Mouse (Mus musculus) lung, postnatal 36 days (tissue): ENCODE measurements at regions not wholly inside any gene's neighbourhood (a gene's known extent, or its start where the extent isn't known, plus 50 kb on each side); places are given as distances from the start of the nearest gene placed in this dataset.

Source experiments
- DNase-seq: peaks from one replicate; pipeline ENCODE4 v3.0.0; 2022; ENCODE audit warnings: mixed read lengths

DNA sequence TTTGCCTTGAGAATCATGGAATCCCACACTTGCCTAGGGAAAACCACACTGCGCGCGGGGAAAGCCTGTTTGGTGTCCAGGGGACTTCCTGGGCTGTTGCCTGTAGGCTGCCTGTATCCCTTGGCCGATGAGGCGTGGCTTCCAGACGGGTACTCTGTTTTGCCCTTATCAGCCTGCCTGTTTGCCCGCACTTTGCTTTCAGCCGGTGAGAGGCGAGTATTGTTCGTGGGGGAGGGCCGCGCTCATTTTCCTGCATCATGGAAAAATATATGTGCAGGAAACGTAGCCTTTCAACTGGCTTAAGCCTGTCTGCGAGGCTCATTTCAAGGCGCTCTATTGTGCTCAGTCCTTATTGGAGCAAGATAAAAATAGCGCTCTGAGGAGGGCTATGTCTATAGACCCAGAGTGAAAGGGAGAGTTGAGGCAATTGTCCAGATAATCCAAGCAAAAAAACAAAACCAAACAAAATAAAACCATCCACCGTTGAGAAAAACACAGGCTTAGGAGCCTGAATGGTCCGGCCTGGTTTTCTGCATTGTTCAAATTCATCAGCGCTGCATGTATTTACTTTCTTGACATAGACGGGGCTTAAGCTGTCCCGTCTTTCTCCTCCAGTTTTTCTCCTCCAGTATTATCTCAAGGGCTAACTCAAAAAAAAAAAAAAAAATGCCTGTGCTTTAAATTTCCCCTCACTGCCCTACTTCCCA is 67.9 kb downstream of the Klf5 start:
- peak; percentile 42 for DNase-seq

DNA sequence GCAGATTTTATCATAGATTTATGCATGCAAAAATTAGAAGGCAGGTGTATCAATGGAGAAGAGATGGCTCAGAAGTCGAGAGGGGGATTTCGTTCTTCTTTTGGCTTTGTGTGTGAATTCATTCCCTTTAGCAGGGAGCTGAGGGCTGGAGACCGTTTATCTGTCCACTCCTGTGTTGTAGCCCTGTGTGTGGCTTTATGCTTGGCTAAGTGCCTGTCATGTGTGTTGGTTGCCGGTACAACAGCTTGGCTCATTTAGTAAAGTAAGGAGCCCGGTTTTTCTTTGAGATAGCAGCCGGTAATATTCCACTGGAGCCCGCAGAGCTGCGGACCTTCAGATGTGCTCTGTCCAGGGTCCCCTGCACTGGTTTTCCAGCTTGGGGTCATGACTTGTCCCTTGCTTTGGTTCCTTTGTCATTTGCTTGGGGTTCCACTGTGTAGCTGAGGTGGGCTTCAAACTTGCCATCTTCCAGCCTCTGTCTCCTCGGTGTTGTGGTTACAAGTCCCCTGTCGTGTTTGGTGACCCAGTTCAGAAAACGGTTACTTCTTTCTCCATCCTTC is 68.6 kb downstream of the Klf5 start:
- no peak for DNase-seq

DNA sequence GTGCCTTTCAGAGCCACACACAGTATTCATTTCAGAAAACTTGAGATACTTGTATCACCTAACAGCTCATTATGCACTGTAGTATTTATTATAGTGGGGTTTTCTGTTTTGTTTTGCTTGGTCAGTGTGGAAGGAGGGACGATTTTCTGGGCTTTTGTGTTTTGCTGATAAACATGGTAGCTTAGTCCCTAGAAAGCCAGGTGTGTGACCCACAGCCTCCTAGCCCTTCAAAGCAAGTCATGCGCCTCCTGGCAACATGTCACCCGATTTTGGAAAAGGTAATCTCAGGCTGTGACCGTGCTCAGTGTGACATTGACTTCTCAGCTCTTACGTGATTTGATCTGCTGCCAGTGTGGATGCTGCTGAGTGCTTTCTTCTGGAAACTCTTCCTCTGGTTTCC is 70.9 kb downstream of the Klf5 start:
- no peak for DNase-seq

DNA sequence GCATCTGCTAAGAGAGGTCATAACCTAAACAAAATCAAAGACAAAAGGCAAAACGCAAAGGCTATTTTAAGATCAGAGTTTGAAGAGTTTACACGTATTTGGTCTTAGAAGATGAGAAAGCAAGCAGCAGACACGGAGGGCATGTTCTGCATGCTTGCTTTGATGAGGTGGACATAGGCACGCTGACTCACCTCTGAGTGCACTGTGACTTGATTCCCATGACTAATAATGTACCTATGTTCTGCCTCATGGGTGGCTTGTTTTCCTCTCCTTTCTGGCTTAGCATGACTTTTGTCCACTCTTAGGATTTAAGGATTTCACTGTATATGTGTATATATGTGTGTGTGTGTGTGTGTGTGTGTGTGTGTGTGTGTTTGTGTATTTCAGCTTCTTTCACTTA is 75.2 kb downstream of the Klf5 start:
- no peak for DNase-seq

DNA sequence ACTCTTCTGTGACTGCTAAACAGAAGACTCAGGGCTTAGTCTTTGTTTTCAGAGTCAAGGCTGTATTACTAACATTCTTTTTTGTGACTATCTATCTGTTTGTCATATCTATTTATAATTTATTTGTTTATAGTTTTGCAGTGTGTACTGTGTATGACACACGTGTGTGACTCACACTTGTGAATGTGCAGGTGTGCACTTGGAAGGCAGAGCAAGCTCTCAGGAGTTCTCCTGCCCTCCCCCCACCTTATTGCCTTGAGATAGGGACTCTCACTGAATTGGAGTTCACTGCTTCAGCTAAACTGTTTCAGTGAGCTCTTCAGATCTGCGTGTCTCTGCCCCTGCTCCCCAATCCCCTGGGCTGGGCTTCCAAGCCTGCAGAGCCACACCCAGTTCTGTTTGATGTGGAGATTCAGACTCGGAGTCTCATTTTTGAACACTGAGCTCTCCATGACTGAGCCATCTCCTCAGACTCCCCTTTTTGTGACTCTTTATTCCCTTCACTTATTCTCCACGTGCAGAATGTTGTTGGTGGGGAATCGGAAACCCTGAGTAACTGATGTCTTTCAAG is 76.6 kb downstream of the Klf5 start:
- no peak for DNase-seq

DNA sequence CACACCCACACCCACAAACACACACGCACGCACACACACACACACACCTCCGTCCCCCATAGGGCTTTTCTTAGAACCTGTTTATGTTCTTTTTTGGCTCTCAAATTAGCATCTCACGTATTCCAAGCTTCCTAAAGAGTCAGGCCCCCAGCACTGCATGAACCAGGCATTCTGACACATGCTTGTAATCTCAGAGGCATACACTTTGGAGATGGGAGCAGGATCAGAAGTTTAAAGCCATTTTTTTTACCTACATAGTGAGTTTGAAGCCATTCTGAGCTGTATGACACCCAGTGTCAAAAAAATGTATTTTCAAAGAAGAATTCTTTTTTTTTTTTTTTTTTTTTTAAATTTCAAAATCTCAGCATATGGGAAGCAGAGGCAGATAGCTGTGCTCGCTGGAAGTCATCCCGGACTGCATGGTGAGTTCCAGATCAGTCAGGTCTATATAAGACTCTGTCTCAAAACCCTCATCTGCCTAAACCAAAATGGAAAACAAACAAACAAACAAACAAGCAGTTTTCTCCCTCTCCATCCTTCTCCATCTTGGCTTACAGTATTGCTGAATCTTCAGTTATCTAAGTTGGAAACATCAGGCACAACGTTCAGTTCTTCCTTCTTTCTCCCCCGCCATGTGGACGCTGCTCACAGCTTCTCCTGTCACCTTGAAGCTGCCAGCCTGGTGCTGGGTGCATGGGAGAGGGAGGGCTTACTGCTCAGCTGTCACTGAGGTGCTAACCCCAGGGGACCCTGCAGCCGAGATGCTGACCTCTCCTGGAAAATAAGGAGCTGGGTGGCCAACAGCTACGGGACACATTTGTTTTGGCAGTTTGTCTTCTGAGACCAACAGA is 78.4 kb downstream of the Klf5 start:
- no peak for DNase-seq

DNA sequence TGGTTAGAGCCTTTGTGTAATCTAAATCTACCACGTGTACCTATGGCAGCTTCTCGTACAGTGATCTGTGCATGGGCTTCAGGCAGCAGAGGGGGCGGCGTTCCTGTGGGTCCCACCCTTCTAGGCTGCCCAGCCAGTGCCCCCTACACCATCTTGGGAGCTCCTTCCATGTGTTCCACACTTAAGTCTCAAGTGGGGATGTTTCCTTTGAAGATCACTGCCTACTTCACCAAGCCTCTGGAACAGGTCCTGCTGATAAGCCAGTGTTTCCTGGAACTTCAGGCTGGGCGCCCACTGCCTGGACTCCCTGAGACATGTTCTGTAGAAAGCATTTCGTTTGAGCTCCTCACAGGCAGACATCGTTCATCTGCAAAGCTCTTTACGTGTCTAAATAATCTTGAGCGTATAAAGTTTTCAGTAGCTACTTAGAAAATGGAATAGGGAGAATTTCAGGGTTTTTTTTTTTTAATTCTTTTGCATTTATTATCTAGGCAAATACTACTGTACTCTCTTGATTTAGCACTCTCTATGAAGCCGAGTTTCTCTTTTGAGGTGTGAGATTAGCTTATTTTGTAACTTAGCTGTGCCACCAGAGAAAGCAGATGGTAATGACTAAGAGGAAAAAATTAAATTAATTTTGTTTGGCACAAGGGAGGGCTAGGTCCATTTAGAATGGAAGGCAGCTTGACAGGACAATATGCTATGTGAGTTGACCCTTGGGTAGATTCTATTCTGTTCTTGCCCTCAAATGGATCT is 82.9 kb downstream of the Klf5 start:
- peak; percentile 10 for DNase-seq

DNA sequence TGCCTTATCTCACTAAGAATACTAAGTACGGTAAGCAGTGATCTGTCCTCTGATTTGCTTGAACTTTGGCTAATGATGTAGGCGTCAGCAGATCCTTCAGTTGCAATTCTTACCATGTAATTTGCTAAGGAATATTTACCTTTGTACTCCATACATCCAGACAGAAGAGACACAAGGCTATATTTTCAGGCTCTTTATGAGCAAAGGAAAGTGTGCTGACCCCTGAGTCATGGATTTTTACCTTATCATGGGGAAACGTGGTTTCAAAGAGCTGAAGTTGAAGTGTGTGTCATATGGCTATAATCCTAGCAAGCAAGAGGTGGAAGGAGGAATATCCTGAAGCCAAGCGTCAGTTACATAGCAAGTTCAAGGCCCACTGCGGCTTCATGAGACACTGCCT is 83.6 kb downstream of the Klf5 start:
- no peak for DNase-seq

DNA sequence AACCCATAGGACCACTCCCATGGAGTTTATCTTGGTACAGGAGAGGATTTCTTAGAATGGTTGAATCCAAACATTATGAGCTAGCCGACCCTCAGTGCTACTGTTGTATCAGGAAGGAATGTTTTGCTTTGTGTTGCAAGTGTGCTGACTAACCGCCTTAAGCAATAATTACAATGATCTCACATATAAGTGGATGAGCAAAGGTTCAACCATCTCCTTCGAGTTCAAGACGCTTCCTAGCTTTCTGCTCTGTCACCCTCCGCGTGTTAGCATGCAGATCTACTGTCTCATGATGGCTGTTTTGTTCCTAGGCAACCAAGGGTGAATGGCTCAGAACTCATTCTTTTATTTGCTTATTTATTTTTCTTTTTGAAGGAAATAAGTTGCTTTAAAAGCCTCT is 84.7 kb downstream of the Klf5 start:
- DNase-seq, result no peak

DNA sequence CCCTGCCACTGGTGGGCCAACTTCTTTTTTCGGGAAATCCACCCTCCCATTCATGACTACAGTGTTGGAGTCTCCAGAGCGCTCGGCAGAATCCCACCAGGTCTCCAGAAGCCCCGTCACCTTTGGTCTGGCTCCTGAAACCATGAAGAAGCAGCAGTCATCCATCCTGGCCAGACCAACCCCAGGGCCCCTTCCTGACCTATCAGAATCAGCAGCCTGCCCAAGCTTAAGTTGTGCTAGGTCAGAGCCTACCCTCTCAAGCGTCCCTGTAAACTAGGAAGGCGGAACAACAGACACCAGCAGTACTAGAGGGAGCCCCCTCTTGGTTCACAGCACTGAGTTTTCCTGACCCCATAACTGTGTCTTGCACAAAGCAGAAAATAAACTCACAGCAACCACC is 89.1 kb downstream of the Klf5 start:
- no peak for DNase-seq

DNA sequence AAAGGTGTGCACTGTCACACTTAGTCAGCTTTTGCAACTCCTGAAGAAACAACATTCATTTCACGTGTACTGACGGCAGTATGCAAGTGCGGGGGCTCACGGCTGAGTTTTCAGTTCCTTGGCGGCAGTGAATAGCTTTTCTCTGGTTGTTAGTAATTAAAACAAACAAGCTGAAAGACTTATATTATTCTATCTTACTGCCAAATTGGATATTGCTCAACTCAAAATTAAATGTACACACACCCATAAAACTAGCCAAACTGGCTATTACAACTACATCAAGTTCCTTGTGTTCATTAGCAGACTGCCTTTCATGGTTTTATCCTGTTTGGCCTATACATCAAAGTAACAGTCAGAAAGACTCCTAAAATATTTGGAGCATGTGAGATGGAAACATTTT is 90.8 kb downstream of the Klf5 start:
- no peak for DNase-seq

DNA sequence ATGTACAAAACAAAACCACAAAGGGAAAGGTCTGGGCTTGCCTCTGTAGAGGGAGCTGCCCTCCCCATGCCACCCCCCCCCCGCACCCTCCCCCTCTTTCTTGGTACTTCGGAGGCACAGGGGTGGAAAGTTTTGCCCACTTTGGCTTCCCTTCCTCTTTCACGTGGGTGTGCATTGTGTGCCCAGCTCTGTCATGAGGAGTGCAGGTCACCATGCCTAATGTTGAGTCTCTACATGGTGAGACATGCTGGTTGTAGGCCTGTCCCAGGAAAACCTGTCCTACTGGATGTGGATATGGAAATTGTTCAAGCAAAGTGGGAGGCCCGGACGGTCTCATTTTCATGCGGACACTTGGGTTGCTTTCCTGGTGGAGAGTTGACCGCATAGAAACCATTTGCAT is 93.2 kb downstream of the Klf5 start:
- no peak for DNase-seq

DNA sequence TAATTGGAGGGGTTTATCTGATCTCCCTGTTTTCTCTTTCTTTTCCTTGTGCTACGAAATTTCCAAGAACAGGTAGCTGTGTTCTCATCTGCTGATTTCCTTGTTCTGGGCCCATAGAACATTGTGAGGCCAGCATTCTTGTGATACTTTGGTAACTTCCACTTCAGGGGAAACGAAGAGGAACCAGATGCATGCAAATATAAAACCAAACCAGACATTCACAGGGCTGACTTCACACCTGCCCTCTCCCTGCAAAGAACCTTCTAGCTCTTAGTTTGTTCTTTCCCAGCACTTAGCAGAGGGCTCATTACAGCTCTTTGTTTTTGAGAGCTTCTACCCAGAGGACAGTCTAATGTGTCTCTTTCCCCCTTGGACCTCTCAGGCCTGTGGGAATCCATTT is 94.3 kb downstream of the Klf5 start:
- DNase-seq, result no peak

DNA sequence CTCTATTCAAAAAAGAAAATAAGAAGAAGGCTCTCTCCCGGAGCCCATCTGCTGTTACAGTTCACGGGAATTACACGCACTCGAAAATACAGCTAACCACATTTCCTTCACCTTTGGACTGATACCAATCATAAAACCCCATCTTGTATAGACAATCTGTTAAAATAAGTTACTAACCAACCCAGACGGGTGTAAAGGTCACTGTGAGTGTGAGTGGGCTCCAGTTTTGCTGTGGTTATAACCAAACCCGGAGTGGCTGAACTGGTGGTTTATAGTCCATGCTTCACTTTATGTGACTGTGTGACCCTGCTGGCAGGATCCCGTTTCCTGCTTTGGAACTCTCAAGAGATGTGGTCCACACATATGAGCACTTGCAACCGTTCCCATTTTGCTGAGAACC is 95.1 kb downstream of the Klf5 start:
- no peak for DNase-seq

DNA sequence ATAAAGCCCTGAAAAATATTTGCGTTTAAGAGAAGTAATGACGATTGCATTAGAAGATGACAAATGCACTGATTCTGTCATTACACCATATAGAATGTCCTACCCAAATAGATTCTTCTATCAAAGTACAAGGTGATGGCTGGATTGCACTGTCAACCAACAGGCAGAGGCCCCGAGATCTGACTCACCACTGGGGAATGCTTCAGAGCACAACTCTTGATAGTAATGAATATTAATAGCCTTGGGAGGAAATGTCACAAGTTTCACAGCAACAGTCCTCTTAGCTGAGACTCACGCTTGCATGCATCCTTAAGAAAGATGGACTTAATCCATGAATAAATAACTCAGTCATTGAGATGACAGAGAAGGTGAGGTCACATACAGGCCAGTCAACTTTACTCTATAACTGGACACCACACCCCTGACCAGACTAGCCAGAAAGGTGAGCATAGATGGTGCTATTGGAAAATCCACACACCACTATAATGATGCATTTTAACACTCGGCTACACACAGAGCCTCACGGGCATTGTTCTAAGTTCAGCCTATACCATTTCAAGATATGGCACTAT is 104.8 kb downstream of the Klf5 start:
- DNase-seq, result no peak

DNA sequence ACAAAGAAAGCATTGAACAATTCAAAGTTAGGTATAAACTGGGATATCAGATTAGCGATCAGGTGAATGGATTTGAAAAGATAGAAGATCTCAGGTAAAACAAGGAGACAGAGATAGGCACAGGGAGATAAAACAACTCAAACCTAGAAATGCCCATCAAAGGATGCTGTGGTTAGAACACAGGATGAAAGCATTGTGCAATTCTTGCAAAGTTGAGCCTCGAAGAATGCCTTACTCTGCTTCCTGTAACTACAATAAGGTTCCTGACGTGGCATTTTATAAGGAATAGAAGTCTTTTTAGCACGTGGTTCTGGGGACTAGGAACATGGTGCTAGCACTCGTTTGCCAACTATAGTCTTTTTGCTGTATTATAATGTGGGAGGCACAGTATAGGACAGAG is 106.7 kb downstream of the Klf5 start:
- DNase-seq, result no peak

DNA sequence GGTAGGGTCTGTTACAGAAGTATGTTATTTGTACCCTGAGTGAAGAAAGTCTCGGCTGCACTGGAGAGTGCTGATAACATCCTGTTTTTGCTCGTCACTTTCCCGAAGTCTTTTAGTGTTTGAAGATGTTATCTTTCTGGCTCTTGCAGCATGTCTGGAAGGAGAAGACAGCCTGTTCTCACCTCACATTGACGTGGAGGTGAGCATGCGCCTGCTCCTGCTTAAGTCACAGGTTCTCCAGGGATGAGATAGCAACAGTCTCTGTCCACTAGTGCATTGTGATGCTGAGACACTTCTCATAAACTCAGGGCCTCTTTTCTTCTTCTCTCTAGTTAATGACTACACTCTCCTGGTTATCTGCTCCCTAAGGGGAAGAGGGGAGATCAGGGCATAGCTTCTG is 113.3 kb downstream of the Klf5 start:
- no peak for DNase-seq

DNA sequence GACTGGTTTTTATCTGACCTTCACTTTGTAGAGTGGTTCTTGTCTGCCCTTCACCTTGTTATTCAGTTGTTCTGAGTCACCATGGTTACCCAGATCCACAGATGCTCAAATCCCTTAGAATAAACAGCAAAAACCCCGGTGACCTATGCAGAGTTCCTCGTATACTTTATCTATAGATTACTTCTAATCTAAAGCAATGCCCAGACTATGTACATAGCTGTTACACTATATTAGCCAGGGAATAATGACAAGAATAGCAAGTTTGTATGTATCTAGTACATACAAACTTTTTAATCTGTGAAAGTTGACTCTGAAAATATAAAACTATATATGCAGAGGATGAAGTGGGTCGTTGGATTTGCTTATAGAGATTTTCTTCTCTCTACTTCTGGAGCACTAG is 117.7 kb downstream of the Klf5 start:
- DNase-seq, result no peak

DNA sequence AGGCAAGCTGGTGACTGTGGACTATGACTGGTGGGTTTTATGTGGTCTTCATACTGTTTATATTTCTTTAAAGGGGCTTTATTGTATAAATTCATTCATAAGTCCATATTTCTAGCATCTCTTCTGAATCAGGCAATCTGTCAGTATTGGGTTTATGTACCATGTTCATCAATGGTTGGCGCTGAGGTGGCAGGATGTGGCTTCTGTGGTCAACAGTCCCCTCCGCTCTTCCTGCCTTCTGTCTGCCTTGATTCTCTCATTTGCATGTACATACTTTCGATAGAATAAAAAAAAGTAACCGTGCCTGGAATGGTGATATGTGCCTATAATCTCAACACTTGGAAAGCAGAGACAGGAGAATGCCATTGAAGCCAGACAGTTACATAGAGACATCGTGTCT is 120.5 kb downstream of the Klf5 start:
- no peak for DNase-seq

DNA sequence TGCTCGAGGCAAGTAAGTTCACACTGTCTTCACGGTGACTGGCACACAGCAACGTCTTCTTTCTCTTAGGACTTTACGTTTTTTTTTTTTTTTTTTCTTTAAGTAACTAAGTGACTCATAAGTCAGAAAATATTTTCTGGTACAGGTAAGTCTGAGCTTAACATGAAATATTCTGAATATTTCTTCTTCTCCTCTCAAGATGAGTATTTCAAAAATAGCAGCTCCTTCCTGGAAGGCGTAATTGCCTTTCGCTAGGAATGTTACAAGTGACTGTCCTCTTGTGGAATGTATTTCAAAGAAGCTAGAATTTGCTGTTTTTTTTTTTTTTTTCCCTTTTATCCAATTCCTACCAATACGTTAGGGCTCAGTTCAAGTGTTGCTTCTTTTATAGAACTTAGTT is 124.8 kb downstream of the Klf5 start:
- no peak for DNase-seq

DNA sequence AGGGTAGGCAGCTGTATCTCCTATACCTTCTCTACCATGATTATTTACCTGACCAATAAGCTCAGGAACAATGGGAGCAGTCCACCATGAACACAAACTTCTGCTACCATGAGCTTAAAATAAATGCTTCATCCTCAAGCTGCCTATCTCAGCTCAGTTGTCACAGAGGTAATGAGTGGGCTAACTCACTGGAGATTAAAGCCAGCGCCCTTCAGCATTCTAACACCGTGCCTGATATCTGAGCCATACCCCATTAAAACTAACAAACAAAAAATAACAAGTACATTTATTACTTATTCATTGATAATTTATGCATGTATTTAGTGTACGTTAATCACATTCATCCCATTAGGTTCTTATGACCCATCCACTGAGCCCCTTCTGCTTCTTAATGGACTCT is 128.6 kb downstream of the Klf5 start:
- no peak for DNase-seq

DNA sequence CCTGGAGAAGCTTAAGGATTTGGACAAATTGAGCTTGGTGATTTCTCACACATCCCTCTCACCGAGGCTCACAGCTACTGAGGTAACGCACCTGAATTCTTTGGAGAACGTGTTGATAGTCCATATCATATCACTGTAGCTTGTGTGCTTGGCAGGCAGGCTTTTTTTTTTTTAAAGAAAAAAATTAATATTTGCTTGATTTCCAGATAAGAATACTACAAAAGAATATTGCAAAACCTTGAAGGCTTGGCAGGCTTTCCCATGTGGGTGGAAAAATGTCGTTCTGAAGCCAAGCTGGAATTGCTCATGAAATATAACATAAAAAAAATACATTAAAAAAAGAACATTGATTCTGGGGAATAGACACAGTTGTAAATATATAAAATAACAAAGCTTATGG is 131.8 kb downstream of the Klf5 start:
- peak; percentile 62 for DNase-seq

DNA sequence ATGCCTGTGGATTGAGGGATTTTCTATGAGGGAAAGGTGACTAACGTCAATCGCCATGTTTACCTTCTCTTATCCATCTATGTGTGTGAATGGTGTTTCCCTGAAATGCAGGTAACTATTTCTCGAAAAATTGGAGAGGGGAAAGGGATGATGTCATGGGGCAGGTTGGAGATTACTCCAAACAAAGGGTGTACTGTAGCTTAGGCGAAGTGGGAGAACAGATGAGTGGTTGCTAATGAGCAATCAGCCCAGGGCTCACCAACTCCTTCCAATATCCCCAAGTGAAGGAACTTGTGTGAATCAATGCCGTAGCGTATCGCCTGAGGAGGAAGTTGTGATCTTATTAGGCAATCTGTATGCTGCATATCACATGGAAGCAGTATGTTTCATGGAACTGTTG is 133.2 kb downstream of the Klf5 start:
- DNase-seq, result no peak
